Mouse (Mus musculus) kidney, postnatal 14 days (tissue): ENCODE measurements around the gene Gm5930.
"Not testable (repeated sequence)": the region's sequence is repeated elsewhere in the genome, so short reads cannot be mapped to it uniquely, and the experiment has no call there.

ENCODE experiments used
- DNase-seq: peaks from one replicate; pipeline ENCODE4 v3.0.0; 2022; ENCODE audit warnings: mixed read lengths

The Gm5930 gene

GRCm38 (mm10) chr14:44338484-44338883 is at the start of gene Gm5930:
Gene Gm5930 (minus strand): TSS chr14:44338584.
- DNase-seq: not testable (repeated sequence)

GRCm38 (mm10) chr14:44384233-44384632 is 45.8 kb upstream of the Gm5930 start:
- DNase-seq: not testable (repeated sequence)

GRCm38 (mm10) chr14:44365057-44365456 is 26.7 kb upstream of the Gm5930 start, which contains the start of gene Gm8229:
Gene Gm8229 (plus strand): TSS chr14:44365357.
- DNase-seq: not testable (repeated sequence)

- not testable (repeated sequence) for DNase-seq
These were observed 23.9 kb upstream of the Gm5930 start for GRCm38 (mm10) chr14:44362301-44362700.

GRCm38 (mm10) chr14:44361416-44361815 is 23.0 kb upstream of the Gm5930 start:
- DNase-seq: not testable (repeated sequence)

GRCm38 (mm10) chr14:44312049-44312448 is 26.3 kb downstream of the Gm5930 start:
- not testable (repeated sequence) for DNase-seq

GRCm38 (mm10) chr14:44285280-44285679 is 53.1 kb downstream of the Gm5930 start, which contains the start of gene Gm8220:
Gene Gm8220 (plus strand): TSS chr14:44285580.
- not testable (repeated sequence) for DNase-seq
